Mouse (Mus musculus): ENCODE results near the gene Frzb. TPM values are rescaled to one million over a fixed set of nuclear protein-coding genes. Genes with fewer than 3 reads are reported as not detected.

The Frzb gene
- polyA plus RNA-seq, 1 experiment from 2014 or later: 19.5 TPM

GRCm38 (mm10) chr2:80413124-80413523 is 34.3 kb downstream of the Frzb start:
- Histone ChIP-seq H3K9ac (ENCODE audit: low read length) (no peak overlapping the region), H3K27ac (ENCODE audit: low read depth, low read length) (no peak overlapping the region), H3K36me3 (ENCODE audit: control insufficient read depth, insufficient read depth, low read length) (no peaks in the 10 kb centered on the region), H3K27me3 (ENCODE audit: control insufficient read depth, insufficient read depth, low read length) (no peaks in the 10 kb centered on the region), H3K9me3 (ENCODE audit: control insufficient read depth, low read length) (no peaks in the 10 kb centered on the region), H3K4me2 (ENCODE audit: low read depth, low read length, severe bottlenecking) (no peak overlapping the region), H3K4me3 (ENCODE audit: low read depth, low read length) (no peak overlapping the region), H3K4me1 (replicated peaks; ENCODE audit: control insufficient read depth, insufficient read depth, low read length) (no peaks in the 10 kb centered on the region)
- no peak for ATAC-seq (replicated peaks; ENCODE audit: low FRiP score)
- 76% methylated on average over 18 of the region's 18 CpGs for WGBS
- no peak for DNase-seq (ENCODE audit: low spot score)

GRCm38 (mm10) chr2:80409893-80410574 is 37.4 kb downstream of the Frzb start:
- 72% methylated on average over 12 of the region's 12 CpGs for WGBS
- Histone ChIP-seq H3K27me3 (ENCODE audit: control insufficient read depth, insufficient read depth, low read length) (no peaks in the 10 kb centered on the region), H3K4me1 (replicated peaks; ENCODE audit: control insufficient read depth, insufficient read depth, low read length) (no peaks in the 10 kb centered on the region), H3K9ac (ENCODE audit: low read length) (no peak overlapping the region), H3K27ac (ENCODE audit: low read depth, low read length) (no peak overlapping the region), H3K36me3 (ENCODE audit: control insufficient read depth, insufficient read depth, low read length) (no peaks in the 10 kb centered on the region), H3K4me2 (ENCODE audit: low read depth, low read length, severe bottlenecking) (no peak overlapping the region), H3K4me3 (ENCODE audit: low read depth, low read length) (no peak overlapping the region), H3K9me3 (ENCODE audit: control insufficient read depth, low read length) (no peaks in the 10 kb centered on the region)
- DNase-seq (ENCODE audit: low spot score): no peak
- no peak for ATAC-seq (replicated peaks; ENCODE audit: low FRiP score)

- H3K36me3 ChIP-seq (ENCODE audit: control insufficient read depth, insufficient read depth, low read length): no peaks in the 10 kb centered on the region
- no peak overlapping the region for H3K9ac ChIP-seq (ENCODE audit: low read length)
- H3K27me3 ChIP-seq (ENCODE audit: control insufficient read depth, insufficient read depth, low read length): peaks cover 32% of the 10 kb centered on the region
- no peaks in the 10 kb centered on the region for H3K4me1 ChIP-seq (replicated peaks; ENCODE audit: control insufficient read depth, insufficient read depth, low read length)
- WGBS: 46% methylated on average over 5 of the region's 5 CpGs
- no peak for ATAC-seq (replicated peaks; ENCODE audit: low FRiP score)
- H3K27ac ChIP-seq (ENCODE audit: low read depth, low read length): no peak overlapping the region
- no peak for DNase-seq (ENCODE audit: low spot score)
- H3K4me2 ChIP-seq (ENCODE audit: low read depth, low read length, severe bottlenecking): no peak overlapping the region
- no peaks in the 10 kb centered on the region for H3K9me3 ChIP-seq (ENCODE audit: control insufficient read depth, low read length)
- H3K4me3 ChIP-seq (ENCODE audit: low read depth, low read length): no peak overlapping the region
Measured at GRCm38 (mm10) chr2:80404770-80405169, 42.7 kb downstream of the Frzb start.

GRCm38 (mm10) chr2:80398595-80399099 is 48.8 kb downstream of the Frzb start:
- peaks cover 42% of the 10 kb centered on the region for H3K27me3 ChIP-seq (ENCODE audit: control insufficient read depth, insufficient read depth, low read length)
- 4% methylated on average over 3 of the region's 3 CpGs for WGBS

GRCm38 (mm10) chr2:80396864-80397263 is 50.6 kb downstream of the Frzb start:
- no peak for DNase-seq (ENCODE audit: low spot score)
- no peaks in the 10 kb centered on the region for H3K9me3 ChIP-seq (ENCODE audit: control insufficient read depth, low read length)
- no peaks in the 10 kb centered on the region; the same call in 1 of the 2 replicates for H3K4me1 ChIP-seq (replicated peaks; ENCODE audit: control insufficient read depth, insufficient read depth, low read length)
- H3K36me3 ChIP-seq (ENCODE audit: control insufficient read depth, insufficient read depth, low read length): no peaks in the 10 kb centered on the region
- no peak overlapping the region for H3K9ac ChIP-seq (ENCODE audit: low read length)
- H3K27ac ChIP-seq (ENCODE audit: low read depth, low read length): no peak overlapping the region
- 49% methylated on average over 3 of the region's 3 CpGs for WGBS
- no peak overlapping the region for H3K4me2 ChIP-seq (ENCODE audit: low read depth, low read length, severe bottlenecking)
- H3K27me3 ChIP-seq (ENCODE audit: control insufficient read depth, insufficient read depth, low read length): peaks cover 30% of the 10 kb centered on the region
- no peak overlapping the region for H3K4me3 ChIP-seq (ENCODE audit: low read depth, low read length)
- no peak for ATAC-seq (replicated peaks; ENCODE audit: low FRiP score)

More at GRCm38 (mm10) chr2:80398595-80399099, 48.8 kb downstream of the Frzb start:
- H3K27ac ChIP-seq (ENCODE audit: low read depth, low read length): no peak overlapping the region
- no peak overlapping the region for H3K4me2 ChIP-seq (ENCODE audit: low read depth, low read length, severe bottlenecking)
- no peaks in the 10 kb centered on the region; the same call in 1 of the 2 replicates for H3K4me1 ChIP-seq (replicated peaks; ENCODE audit: control insufficient read depth, insufficient read depth, low read length)
- no peak overlapping the region for H3K9ac ChIP-seq (ENCODE audit: low read length)
- DNase-seq (ENCODE audit: low spot score) (peak; percentile 58), ATAC-seq (replicated peaks; ENCODE audit: low FRiP score) (peak; percentile 74)
- H3K36me3 ChIP-seq (ENCODE audit: control insufficient read depth, insufficient read depth, low read length): no peaks in the 10 kb centered on the region
- no peak overlapping the region for H3K4me3 ChIP-seq (ENCODE audit: low read depth, low read length)
- no peaks in the 10 kb centered on the region for H3K9me3 ChIP-seq (ENCODE audit: control insufficient read depth, low read length)

GRCm38 (mm10) chr2:80396057-80396456 is 51.4 kb downstream of the Frzb start:
- H3K4me3 ChIP-seq (ENCODE audit: low read depth, low read length): no peak overlapping the region
- no peaks in the 10 kb centered on the region for H3K9me3 ChIP-seq (ENCODE audit: control insufficient read depth, low read length)
- H3K4me2 ChIP-seq (ENCODE audit: low read depth, low read length, severe bottlenecking): no peak overlapping the region
- H3K36me3 ChIP-seq (ENCODE audit: control insufficient read depth, insufficient read depth, low read length): no peaks in the 10 kb centered on the region
- H3K27ac ChIP-seq (ENCODE audit: low read depth, low read length): no peak overlapping the region
- no peak for ATAC-seq (replicated peaks; ENCODE audit: low FRiP score)
- WGBS: 56% methylated on average over 7 of the region's 7 CpGs
- DNase-seq (ENCODE audit: low spot score): no peak
- H3K27me3 ChIP-seq (ENCODE audit: control insufficient read depth, insufficient read depth, low read length): peaks cover 22% of the 10 kb centered on the region
- H3K4me1 ChIP-seq (replicated peaks; ENCODE audit: control insufficient read depth, insufficient read depth, low read length): no peaks in the 10 kb centered on the region; the same call in 1 of the 2 replicates
- no peak overlapping the region for H3K9ac ChIP-seq (ENCODE audit: low read length)

- 87% methylated on average over 3 of the region's 3 CpGs for WGBS
- no peaks in the 10 kb centered on the region for H3K9me3 ChIP-seq (ENCODE audit: control insufficient read depth, low read length)
- no peak for DNase-seq (ENCODE audit: low spot score)
Measured at GRCm38 (mm10) chr2:80388341-80388740, 59.1 kb downstream of the Frzb start.

GRCm38 (mm10) chr2:80387668-80388067 is 59.8 kb downstream of the Frzb start:
- ATAC-seq (replicated peaks; ENCODE audit: low FRiP score) (no peak), DNase-seq (ENCODE audit: low spot score) (no peak)
- Histone ChIP-seq H3K9ac (ENCODE audit: low read length) (no peak overlapping the region), H3K9me3 (ENCODE audit: control insufficient read depth, low read length) (no peaks in the 10 kb centered on the region), H3K4me3 (ENCODE audit: low read depth, low read length) (no peak overlapping the region), H3K27ac (ENCODE audit: low read depth, low read length) (no peak overlapping the region), H3K4me1 (replicated peaks; ENCODE audit: control insufficient read depth, insufficient read depth, low read length) (no peaks in the 10 kb centered on the region), H3K36me3 (ENCODE audit: control insufficient read depth, insufficient read depth, low read length) (no peaks in the 10 kb centered on the region), H3K27me3 (ENCODE audit: control insufficient read depth, insufficient read depth, low read length) (no peaks in the 10 kb centered on the region), H3K4me2 (ENCODE audit: low read depth, low read length, severe bottlenecking) (no peak overlapping the region)
- 83% methylated on average over 9 of the region's 9 CpGs for WGBS

More at GRCm38 (mm10) chr2:80388341-80388740, 59.1 kb downstream of the Frzb start:
- H3K27me3 ChIP-seq (ENCODE audit: control insufficient read depth, insufficient read depth, low read length): no peaks in the 10 kb centered on the region
- no peak overlapping the region for H3K4me3 ChIP-seq (ENCODE audit: low read depth, low read length)
- no peak overlapping the region for H3K27ac ChIP-seq (ENCODE audit: low read depth, low read length)
- H3K9ac ChIP-seq (ENCODE audit: low read length): no peak overlapping the region
- ATAC-seq (replicated peaks; ENCODE audit: low FRiP score): no peak
- no peaks in the 10 kb centered on the region for H3K36me3 ChIP-seq (ENCODE audit: control insufficient read depth, insufficient read depth, low read length)
- H3K4me1 ChIP-seq (replicated peaks; ENCODE audit: control insufficient read depth, insufficient read depth, low read length): no peaks in the 10 kb centered on the region
- H3K4me2 ChIP-seq (ENCODE audit: low read depth, low read length, severe bottlenecking): no peak overlapping the region

GRCm38 (mm10) chr2:80386255-80386654 is 61.2 kb downstream of the Frzb start:
- ATAC-seq (replicated peaks; ENCODE audit: low FRiP score) (no peak), DNase-seq (ENCODE audit: low spot score) (no peak)
- Histone ChIP-seq H3K4me2 (ENCODE audit: low read depth, low read length, severe bottlenecking) (no peak overlapping the region), H3K9me3 (ENCODE audit: control insufficient read depth, low read length) (no peaks in the 10 kb centered on the region), H3K4me1 (replicated peaks; ENCODE audit: control insufficient read depth, insufficient read depth, low read length) (no peaks in the 10 kb centered on the region), H3K27ac (ENCODE audit: low read depth, low read length) (no peak overlapping the region), H3K9ac (ENCODE audit: low read length) (no peak overlapping the region), H3K4me3 (ENCODE audit: low read depth, low read length) (no peak overlapping the region), H3K27me3 (ENCODE audit: control insufficient read depth, insufficient read depth, low read length) (no peaks in the 10 kb centered on the region), H3K36me3 (ENCODE audit: control insufficient read depth, insufficient read depth, low read length) (no peaks in the 10 kb centered on the region)
- WGBS: 95% methylated on average over 2 of the region's 2 CpGs

All from forebrain, embryonic 11.5 days (tissue).